Mouse (Mus musculus): ENCODE results near the gene Lsm2. TPM values are rescaled to one million over a fixed set of nuclear protein-coding genes. Genes with fewer than 3 reads are reported as not detected.
"Not testable (repeated sequence)": the region's sequence is repeated elsewhere in the genome, so short reads cannot be mapped to it uniquely, and the experiment has no call there.

Lsm2 gene
- total and polyA plus RNA-seq, 2 experiments from 2014 or later: 29.1 to 111 TPM

DNA sequence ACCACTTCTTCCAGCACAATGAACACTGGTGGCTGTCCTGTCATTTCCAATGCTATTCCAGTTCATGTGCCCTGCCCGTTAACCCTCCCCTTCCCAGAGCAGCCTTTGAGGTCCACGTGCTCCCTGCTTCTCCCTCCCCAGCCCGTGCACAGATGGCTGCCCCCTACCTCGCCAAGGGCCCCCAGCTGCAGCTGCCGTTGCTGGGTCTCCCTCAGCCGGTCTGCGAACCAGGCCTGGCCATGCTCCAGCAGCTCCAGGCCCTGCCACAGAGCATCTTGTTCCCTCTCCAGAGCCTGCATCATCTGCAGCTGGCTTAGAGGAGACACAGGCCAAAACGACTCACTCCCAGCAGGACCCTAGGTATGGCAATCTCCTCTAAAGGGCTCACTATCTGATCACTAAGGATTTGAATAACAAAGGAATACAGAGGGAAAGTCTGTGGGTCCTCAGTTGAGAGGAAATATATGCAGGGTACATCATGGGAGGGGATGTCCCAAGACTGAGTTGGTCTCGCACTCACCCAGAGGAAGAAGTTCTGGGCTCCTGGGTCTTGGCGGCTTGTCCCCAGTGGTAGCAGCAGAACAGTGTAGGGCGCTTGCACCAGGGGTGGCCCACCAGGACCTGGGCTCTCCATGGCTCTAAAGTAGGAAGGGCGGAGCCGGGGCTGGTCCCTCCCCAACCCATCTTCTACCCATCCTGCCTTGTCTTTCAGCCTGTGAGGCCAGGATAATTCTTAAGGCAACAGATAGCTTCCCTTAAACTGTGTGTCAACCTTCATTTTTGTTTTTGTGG lies 45.8 kb downstream of the Lsm2 start, which contains the start of gene Sapcd1:
TSS of gene Sapcd1 (minus strand) at position 740 of the 792 bp plus-strand sequence.
- H3K27me3 ChIP-seq (ENCODE audit: insufficient read depth, low read length): no peaks in the 10 kb centered on the region
- DNase-seq (peak; percentile 68), ATAC-seq (peak; percentile 81)
- peak within 1 kb of the TSS; percentile 45; the same call in 1 of the 2 replicates for H3K27ac ChIP-seq (ENCODE audit: low read depth, low read length)
- H3K36me3 ChIP-seq (ENCODE audit: insufficient read depth): no peaks in the 10 kb centered on the region
- WGBS: 28% methylated on average over 13 of the region's 13 CpGs
- no peak for TF ChIP-seq CTCF (IDR thresholded peaks at IDR 0.05; ENCODE audit: low read depth)
- no peaks in the 10 kb centered on the region for H3K4me1 ChIP-seq (ENCODE audit: insufficient read depth)
- no peaks in the 10 kb centered on the region for H3K9me3 ChIP-seq (ENCODE audit: low read length)
- no peak within 1 kb of the TSS for H3K4me3 ChIP-seq (ENCODE audit: low read depth, low read length)
- no peak within 1 kb of the TSS for H3K9ac ChIP-seq
- no peak within 1 kb of the TSS for H3K4me2 ChIP-seq (ENCODE audit: low read depth)

- Histone ChIP-seq H3K9ac (no peak overlapping the region), H3K27ac (ENCODE audit: low read depth, low read length) (no peak overlapping the region), H3K9me3 (ENCODE audit: low read length) (no peaks in the 10 kb centered on the region), H3K36me3 (ENCODE audit: insufficient read depth) (no peaks in the 10 kb centered on the region), H3K4me1 (ENCODE audit: insufficient read depth) (no peaks in the 10 kb centered on the region), H3K27me3 (ENCODE audit: insufficient read depth, low read length) (no peaks in the 10 kb centered on the region), H3K4me3 (ENCODE audit: low read depth, low read length) (no peak overlapping the region), H3K4me2 (ENCODE audit: low read depth) (no peak overlapping the region)
- no peak for DNase-seq
- ATAC-seq: no peak
- no peak for TF ChIP-seq CTCF (IDR thresholded peaks at IDR 0.05; ENCODE audit: low read depth)
- 73% methylated on average over 2 of the region's 2 CpGs for WGBS
These were observed 46.7 kb downstream of the Lsm2 start for GRCm38 (mm10) chr17:35028315-35028714.

GRCm38 (mm10) chr17:35029691-35030532 lies 48.2 kb downstream of the Lsm2 start:
- Histone ChIP-seq H3K27me3 (ENCODE audit: insufficient read depth, low read length) (no peaks in the 10 kb centered on the region), H3K9me3 (ENCODE audit: low read length) (no peaks in the 10 kb centered on the region), H3K4me2 (ENCODE audit: low read depth) (0 out of 2 replicates have a peak overlapping the region, but pooled peaks have one; percentile 8), H3K4me3 (ENCODE audit: low read depth, low read length) (no peak overlapping the region), H3K9ac (no peak overlapping the region), H3K36me3 (ENCODE audit: insufficient read depth) (no peaks in the 10 kb centered on the region), H3K4me1 (ENCODE audit: insufficient read depth) (no peaks in the 10 kb centered on the region), H3K27ac (ENCODE audit: low read depth, low read length) (no peak overlapping the region)
- WGBS: 35% methylated on average over 19 of the region's 19 CpGs
- ATAC-seq (0 out of 2 replicates have a peak, but pooled peaks have one; percentile 26), DNase-seq (peak; percentile 38)
- peak; percentile 64 for TF ChIP-seq CTCF (IDR thresholded peaks at IDR 0.05; ENCODE audit: low read depth)

GRCm38 (mm10) chr17:35031272-35031671 lies 49.6 kb downstream of the Lsm2 start:
- no peak for ATAC-seq
- Histone ChIP-seq H3K4me2 (ENCODE audit: low read depth) (no peak overlapping the region), H3K27me3 (ENCODE audit: insufficient read depth, low read length) (no peaks in the 10 kb centered on the region), H3K9me3 (ENCODE audit: low read length) (no peaks in the 10 kb centered on the region), H3K36me3 (ENCODE audit: insufficient read depth) (no peaks in the 10 kb centered on the region), H3K9ac (no peak overlapping the region), H3K4me3 (ENCODE audit: low read depth, low read length) (no peak overlapping the region), H3K4me1 (ENCODE audit: insufficient read depth) (no peaks in the 10 kb centered on the region), H3K27ac (ENCODE audit: low read depth, low read length) (no peak overlapping the region)
- DNase-seq: no peak
- TF ChIP-seq CTCF (IDR thresholded peaks at IDR 0.05; ENCODE audit: low read depth): no peak
- WGBS: 88% methylated on average over 11 of the region's 11 CpGs

DNA sequence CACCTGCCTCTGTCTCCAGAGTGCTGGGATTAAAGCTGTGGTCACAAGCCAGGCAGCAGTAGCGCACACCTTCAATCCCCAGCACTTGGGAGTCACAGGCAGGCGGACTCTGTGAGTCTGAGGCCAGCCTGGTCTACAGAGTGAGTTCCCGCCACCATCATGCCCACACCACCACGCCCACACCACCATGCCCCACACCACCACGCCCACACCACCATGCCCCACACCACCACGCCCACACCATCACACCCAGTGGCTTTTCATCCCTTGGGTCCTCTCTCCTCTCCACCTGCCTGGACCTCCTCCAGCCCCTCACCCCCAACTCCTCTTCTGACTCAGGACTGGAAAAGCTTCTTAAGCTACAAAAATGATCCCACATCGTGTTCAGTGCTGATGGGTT lies 50.2 kb downstream of the Lsm2 start:
- no peak overlapping the region for H3K27ac ChIP-seq (ENCODE audit: low read depth, low read length)
- ATAC-seq (no peak), DNase-seq (no peak)
- 87% methylated on average over 7 of the region's 7 CpGs for WGBS
- H3K4me3 ChIP-seq (ENCODE audit: low read depth, low read length): no peak overlapping the region
- H3K36me3 ChIP-seq (ENCODE audit: insufficient read depth): no peaks in the 10 kb centered on the region
- H3K9me3 ChIP-seq (ENCODE audit: low read length): no peaks in the 10 kb centered on the region
- H3K4me2 ChIP-seq (ENCODE audit: low read depth): no peak overlapping the region
- no peak for TF ChIP-seq CTCF (IDR thresholded peaks at IDR 0.05; ENCODE audit: low read depth)
- no peak overlapping the region for H3K9ac ChIP-seq
- H3K4me1 ChIP-seq (ENCODE audit: insufficient read depth): no peaks in the 10 kb centered on the region
- no peaks in the 10 kb centered on the region for H3K27me3 ChIP-seq (ENCODE audit: insufficient read depth, low read length)

DNA sequence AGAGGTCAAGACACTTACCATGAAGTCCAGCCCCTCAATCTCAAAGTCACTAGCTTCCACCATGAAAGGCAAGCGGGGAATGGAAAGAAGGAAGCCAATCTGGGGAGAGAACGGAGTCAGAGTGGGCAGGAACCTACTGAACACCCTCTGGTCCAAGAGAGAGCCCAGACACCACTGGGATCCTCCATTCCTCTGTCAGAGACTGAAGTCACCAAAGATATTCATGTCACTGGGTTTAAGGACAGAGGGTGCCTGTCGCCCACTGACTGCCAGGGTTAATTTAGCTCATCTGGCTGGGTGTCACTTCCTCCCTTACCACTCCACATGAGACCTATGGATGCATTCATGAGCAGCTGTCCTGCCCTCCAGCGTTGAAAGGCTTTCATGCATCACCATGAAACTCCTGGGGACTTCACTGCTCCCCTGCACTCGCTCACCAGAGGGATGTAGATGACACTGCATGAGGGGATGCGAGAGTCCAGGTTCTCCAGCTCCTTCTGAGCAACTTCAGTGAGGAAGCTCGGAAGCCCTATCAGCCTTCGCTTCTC lies 50.7 kb downstream of the Lsm2 start:
- Histone ChIP-seq H3K4me1 (ENCODE audit: insufficient read depth) (no peaks in the 10 kb centered on the region), H3K27me3 (ENCODE audit: insufficient read depth, low read length) (no peaks in the 10 kb centered on the region), H3K9ac (no peak overlapping the region), H3K4me2 (ENCODE audit: low read depth) (no peak overlapping the region), H3K27ac (ENCODE audit: low read depth, low read length) (no peak overlapping the region), H3K4me3 (ENCODE audit: low read depth, low read length) (no peak overlapping the region), H3K9me3 (ENCODE audit: low read length) (no peaks in the 10 kb centered on the region), H3K36me3 (ENCODE audit: insufficient read depth) (no peaks in the 10 kb centered on the region)
- ATAC-seq (no peak), DNase-seq (no peak)
- 78% methylated on average over 8 of the region's 8 CpGs for WGBS
- 0 out of 2 replicates have a peak, but pooled peaks have one; percentile 5 for TF ChIP-seq CTCF (IDR thresholded peaks at IDR 0.05; ENCODE audit: low read depth)

DNA sequence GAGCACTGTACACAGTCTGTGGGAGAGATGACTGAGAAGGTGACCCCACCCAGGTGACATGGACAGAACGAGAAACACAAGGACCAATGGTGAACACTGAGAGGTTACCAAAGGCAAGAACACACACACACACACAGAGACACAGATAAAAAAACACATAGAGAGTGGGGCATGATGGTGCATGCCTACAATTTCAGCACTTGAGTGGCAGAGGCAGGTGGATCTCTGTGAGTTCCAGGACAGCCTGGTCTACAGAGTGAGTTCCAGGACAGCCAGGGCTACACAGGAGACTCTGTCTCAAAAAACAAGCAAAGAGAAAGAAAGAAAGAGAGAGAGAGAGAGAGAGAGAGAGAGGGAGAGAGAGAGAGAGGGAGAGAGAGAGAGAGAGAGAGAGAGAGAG lies 52.0 kb downstream of the Lsm2 start:
- not testable (repeated sequence) for H3K4me1 ChIP-seq (ENCODE audit: insufficient read depth); H3K9ac ChIP-seq; H3K4me3 ChIP-seq (ENCODE audit: low read depth, low read length); H3K4me2 ChIP-seq (ENCODE audit: low read depth); H3K27ac ChIP-seq (ENCODE audit: low read depth, low read length); H3K27me3 ChIP-seq (ENCODE audit: insufficient read depth, low read length); ATAC-seq; H3K9me3 ChIP-seq (ENCODE audit: low read length); DNase-seq; H3K36me3 ChIP-seq (ENCODE audit: insufficient read depth)
- 75% methylated on average over 1 of the region's 1 CpGs for WGBS

All from forebrain, postnatal 0 days (tissue).